Mouse (Mus musculus) induced T-regulatory cell, adult 2 months (primary cell): ENCODE measurements at regions not wholly inside any gene's neighbourhood (a gene's known extent, or its start where the extent isn't known, plus 50 kb on each side); places are given as distances from the start of the nearest gene placed in this dataset.

Source experiments
- DNase-seq: peaks from one replicate; pipeline ENCODE4 v3.0.0-alpha.2; 2012; ENCODE audit warnings: low read depth

DNA sequence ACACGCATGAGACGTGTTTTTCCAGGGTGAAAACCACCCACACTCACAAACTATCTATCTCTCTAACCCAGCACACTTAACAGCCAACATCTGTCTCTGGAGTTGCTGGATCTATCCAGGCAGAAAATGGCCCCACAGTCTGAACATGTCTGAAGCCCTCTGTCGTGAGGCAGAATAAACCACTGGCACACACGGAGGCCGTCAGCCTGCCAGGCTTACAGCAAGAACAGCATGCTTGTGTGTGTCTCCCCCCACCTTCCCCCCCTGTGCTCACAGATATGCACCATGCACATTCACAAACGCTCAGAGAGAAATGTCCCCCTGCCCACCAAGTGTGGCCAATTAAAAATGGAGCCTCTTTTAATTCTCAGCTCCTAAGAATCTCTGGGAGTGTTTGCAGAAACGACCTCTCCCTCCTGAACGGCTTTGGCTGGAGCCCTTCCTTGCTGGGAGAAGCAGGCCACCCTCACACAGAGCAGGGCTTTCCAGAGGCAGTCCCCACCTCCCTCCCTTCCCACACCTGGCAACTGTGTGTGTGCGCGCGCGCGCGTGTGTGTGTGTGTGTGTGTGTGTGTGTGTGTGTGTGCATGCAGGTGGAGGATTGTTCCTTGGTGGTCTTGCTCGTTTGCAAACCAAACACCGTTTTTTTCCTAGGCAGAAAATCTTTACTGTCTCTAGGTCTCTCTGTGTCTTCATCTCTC lies 88.7 kb downstream of the Edn3 start:
- no peak for DNase-seq

DNA sequence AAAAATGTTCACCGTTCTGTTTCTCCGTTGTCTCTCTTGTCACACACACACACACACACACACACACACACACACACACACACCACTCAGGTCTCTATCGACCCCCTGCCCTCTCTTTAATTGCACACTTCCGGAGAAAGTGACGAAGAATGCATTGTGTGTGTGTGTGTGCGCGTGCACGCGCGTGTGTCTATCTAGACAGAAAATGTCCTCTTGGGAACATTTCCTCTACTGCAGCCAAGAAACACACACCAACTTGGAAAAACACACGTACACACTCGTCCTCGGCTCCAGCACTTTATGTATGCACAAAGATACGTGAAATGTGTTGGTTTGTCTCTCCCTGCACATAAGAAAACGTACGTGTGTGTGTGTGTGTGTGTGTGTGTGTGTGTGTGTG lies 90.4 kb downstream of the Edn3 start:
- DNase-seq, result no peak

DNA sequence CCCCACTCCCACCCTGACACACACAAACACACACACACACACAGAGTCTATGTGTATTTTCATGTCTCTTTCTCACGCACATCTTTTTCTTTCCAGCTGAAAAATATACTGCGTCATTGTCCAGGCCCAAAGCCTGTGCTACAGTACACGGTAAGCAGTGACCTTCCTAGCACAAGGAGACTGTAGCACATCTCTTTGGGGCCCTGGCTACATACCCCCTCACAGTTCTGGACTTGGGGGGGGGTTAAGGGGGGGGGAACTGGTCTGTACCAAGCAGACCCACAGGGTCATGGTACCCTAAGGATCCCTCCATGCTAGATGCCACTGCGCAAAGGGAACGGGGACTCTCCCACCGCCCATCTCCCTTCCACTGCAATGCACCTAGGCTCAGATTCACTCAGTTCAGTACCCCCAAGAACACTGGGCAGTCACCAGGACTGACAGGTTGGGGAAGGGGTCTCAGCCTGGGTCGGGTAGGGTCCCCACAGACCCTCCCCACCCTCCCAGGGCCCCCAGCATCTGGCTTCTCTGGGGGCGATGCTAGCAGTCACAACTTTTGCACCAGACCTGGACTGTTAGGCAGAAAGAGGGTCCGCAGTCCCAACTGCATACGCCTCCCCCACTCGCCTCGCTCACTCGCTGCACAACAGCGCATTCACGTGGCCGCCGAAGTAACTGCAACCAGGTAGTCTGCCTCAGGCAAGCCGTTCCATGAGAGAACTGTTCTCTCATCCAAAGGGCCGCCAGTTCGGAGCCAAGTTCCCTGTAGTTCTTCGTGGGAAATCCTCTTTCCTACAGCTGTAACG lies 91.3 kb downstream of the Edn3 start:
- DNase-seq, result peak; percentile 28

DNA sequence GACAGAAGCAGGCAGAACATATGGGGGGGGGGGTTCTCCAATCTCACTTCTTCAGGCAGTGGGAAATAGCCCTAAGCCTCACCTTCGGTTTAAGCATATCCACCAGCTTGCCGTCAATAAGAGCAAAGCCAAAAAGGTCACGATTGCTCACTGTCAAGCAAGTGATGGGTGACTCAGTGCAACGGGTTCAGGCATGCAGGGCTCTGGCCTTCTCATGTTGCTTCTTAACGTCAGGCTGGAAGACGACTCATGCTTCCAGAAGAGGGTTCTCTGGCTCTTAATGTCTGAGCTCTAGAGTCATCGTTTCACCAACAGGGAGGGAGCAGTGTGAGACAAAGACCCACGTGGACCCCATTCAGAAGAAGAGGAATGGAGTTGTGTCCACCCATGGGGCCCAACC lies 93.4 kb downstream of the Edn3 start:
- no peak for DNase-seq

DNA sequence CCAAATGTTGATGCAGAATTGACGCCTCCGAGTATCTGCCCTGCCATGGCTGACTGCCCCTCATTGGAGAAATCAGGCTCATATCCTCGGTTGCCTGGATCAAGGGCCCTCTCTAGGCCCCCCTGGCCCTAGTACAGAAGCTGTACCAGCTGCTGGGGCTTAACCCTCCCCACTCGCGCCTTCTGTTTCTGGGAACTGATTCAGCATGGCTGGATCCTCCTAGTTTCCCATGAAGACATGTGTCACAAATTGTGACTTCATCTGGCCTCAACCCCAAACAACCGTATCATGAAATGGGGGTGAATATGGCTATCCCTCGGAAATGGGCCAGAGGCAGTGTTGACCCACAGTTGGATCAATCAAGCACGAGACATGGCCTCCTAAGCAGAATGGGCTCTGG lies 95.1 kb downstream of the Edn3 start:
- DNase-seq, result no peak

DNA sequence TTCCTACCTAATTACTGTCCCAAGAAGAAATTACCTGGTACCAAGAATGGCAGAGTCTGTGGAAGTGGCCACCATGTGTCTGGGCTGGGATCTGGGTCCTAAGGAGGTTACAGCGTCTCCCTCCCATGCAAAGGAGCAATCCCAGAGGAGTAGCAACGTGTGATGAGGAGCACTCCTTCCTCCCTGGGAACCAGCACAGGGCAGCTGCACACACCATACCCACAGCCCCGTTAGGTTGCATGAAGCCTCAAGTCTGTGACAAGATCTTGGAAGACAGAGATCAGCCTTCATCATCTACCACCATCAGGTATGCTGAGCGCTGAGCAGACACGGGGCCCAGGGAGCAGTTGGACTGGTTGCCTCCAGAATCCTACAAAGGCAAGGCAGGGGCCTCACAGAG lies 95.7 kb downstream of the Edn3 start:
- DNase-seq, result no peak

DNA sequence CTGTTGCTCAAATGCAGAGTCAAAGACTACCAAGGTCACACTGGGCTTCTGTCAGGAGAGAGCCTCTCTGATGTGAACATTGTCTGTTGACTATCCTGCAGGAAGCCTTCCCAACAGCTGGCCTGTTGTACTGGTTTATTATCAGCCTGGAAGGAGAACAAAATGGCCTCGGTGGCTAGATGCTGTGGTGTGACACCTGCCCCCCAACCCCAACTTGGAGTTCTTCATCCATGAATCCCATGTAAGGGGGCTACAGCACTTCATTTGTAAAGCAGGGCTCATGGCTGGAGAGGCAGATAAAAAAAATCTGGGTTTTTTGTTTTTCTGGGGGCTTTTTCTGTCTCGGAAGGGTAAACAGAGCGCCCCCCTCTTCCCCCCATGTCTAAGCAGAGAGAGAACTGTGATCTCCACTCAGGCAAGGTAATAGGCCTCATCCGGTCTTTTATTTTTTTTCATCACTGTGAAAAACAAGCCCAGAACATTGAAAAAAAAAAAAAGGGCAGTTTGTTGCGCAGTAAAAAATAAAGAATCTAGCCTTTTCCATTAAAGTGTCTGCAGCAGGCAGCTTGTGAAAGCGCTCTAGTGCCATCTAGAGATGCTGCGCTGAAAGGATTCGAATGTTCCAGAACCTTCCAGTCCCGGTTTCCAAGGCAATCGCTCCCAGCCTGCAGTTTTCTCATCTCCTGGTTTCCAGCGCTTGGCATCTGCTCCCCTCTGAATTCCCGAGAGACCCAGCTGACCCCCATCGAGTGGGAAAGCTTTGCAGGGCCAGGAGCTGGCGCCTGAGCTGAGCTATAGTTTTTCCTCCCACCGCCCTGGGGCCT lies 97.8 kb downstream of the Edn3 start:
- DNase-seq, result no peak

DNA sequence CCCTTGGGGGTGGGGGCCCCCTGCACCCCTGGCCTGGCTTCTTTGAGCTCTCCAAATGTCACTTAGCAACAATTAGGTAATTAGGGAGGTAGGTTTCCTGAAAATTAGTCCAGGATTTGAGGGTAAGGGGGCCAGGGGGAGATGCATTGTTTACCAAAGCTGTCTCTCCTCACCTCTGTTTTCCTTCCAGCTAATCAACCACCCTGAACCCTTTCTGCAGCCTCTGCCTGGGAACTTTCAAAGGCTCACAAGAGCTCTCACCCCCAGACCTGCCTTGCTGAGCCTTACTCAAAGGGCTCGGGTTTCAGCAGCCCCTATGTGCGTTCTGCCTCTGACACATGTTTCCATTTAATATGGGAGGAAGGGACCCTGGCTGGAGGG lies 98.4 kb downstream of the Edn3 start:
- no peak for DNase-seq

DNA sequence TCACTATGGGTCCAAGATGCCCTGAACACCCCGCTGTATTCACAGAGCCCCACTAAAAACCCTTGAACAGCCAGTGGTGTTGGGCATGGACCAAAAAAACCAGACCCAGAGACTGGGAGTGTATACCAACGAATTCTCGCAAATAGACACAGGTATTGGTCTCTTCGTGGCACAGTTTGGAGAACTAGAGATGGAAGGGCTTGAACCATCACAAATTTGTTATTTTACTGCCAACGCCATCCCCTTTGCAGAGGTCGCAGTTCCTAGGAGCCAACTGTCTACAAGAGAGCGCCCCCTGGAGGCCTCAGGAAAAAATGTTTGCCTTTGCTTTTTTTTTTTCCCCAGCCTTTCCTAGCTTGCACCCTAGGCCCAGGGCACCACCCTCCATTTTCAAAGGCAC lies 99.1 kb downstream of the Edn3 start:
- peak; percentile 53 for DNase-seq

DNA sequence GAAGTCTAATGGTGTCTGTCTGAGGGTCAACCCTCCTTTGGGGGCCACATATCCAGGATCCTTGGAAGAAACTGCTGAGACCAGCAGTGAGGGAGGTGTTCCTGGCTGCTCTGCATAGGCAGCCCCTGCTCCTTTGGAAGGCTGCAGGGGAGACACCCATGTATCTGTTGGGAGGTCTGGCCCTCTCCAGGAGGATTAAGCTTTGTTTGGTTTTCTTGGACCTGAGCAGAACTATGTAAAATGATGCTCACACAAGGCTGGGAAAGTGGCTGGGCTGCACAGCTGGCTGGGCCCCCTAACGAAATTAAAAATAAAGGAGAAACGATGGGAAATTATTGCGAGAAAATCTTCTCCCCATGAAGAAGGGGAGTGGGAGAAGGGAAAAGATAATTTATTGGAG lies 104.2 kb downstream of the Edn3 start:
- no peak for DNase-seq

DNA sequence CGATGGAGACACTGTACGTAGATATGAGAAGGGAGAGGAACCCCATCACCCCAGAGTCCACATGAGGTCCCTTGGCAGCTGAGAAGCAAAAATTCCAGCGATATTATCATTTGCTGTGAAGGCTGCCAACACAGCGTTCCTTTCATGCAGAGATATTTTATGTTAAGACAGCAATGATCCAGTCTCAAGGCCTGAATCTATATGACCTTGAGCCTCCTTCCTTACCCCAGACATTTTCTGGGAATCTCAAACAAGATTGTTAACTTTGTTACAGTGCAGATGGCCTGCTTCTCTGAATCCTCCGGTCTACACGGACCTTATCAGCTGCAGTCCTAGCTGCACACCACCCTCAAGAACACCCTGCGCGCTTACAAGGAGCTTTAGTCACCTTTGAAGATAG lies 106.1 kb downstream of the Edn3 start:
- no peak for DNase-seq

DNA sequence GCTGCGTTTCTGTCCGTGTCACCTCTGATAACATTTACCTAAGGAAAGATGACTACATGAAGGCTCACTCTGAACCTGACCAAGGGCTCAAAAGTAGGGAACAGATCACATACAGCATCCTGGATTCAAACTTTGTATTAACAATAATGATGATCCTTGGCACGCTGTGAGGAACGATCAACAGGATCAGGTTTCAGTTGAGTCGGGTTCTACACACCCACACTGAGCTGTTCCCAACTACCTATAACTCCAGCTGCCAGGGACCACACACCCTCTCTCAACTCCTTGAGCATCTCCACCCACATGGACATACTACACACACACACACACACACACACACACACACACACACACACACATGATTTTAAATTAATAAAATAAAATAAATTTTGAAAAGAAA lies 107.0 kb downstream of the Edn3 start:
- DNase-seq, result no peak

DNA sequence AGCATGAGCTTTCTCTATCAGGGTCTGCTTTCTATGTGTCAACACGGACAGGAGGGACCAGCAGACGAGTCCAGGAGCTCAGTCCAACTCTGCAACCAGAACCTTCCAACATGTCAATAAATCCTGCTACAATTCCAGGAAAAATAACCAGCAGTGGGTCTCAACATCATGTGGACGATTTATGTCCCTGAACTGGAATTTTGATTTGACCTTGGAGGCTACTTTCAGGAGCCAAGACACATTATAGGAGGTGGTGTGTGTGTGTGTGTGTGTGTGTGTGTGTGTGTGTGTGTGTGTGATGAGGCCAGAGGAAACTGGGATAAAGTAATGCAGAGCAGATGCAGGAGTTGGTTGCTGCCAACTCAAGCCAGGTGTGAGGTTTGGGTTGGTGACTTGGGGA lies 107.8 kb downstream of the Edn3 start:
- no peak for DNase-seq

DNA sequence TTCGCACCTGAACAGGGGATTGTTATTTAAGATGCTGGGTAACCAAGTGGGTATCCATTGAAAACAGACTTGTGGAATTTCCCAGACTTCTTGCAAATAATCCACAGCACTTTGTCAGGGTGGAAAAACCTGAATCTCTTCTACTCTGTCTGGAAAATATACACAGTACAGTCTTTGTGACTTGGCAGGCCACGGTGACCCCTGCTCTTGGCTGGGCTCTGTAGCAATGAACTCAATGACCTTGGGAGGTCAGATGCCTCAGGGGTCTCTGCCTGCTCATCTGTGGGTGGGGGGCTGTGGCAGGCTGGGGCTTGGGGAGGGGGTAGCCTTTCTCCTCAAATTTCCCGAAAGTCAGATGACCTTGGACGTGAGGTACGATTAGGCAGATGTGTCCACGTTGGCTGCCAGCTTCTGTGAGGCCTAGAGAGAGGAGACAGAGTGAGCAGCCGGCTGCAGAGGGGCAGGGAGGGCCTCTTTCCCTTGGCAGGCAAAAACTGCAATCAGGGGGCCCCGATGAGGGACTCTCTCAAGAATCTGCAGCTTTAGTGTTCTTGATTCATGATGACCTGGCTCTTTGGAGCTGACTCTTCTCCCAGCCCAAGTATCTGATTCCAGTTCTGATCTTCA lies 108.4 kb downstream of the Edn3 start:
- DNase-seq, result no peak

DNA sequence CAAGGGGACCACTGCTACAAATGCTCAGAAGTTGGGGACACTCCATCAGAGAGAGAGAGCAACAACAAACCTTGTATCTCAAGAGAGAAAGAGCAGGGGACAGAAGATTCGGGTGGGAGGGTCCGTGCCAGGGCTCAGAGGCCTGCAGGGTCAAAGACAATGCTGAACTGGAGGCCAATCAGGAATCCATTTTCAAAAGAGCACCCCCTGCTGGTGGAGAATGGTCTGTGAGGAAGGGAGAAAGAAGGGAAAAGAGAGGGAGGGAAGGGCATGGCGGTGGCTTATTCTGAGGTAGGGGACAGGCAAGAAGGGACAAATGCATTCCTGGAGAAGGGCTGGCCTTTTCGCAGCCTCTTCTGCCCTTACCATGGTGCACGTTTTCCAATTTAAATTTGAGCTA lies 109.9 kb downstream of the Edn3 start:
- DNase-seq, result peak; percentile 49

DNA sequence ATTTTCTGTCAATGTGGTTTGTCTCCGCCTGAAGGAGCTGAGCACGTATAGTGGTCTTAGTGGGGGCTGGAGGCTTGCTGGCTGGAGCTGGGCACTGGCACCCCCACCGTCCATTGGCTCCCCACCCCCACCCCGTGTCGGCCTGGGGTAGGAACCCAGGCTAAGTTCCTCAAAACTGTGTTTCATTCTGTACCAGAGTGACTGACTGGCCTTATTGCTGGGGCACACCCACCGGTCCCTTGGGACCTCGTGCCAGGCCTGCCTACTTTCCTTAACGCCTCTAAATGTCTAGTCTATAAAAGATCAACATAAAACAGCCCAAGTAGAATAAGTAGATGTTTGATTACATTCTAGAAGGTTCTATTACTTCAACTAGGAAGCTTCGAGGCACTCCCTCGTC lies 110.8 kb downstream of the Edn3 start:
- DNase-seq, result no peak

DNA sequence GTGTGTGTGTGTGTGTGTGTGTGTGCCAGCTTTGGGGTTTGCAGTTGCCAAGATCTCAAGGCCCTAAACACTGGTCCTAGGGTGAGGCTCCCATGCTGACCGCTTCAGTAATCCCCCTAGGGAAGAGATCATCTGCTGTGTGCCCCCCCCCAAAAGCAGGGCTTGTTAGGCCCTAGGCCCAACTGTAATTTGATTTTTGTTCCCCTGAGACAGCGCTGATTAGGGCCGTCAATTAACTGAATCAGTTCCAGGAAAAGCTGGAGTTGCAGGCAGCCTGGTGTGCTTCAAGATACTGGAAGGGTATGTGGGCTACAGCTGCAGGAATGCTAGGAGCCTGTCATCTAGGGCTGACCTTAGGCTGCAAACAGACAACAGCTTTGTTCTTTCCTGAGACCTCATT lies 111.4 kb downstream of the Edn3 start:
- DNase-seq, result no peak

DNA sequence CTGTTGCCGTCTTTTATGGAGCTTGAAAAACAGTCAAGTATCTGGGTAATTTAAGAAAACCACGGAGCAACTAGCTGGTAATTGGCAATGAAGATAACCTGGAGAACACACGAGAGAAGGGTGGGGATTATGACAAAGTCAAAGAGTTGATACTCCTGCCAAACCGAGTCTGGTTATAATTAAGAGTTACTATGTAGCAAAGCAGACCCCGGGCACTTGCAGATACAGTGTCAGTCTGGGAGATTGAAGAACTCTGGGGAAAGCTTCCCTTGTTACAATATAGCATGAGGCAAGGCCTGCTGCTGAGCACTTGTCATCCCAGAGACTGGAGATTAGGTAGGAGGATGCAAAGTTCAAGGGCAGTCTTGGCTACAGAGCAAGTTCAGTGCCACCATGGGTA lies 116.5 kb downstream of the Edn3 start:
- DNase-seq, result no peak

DNA sequence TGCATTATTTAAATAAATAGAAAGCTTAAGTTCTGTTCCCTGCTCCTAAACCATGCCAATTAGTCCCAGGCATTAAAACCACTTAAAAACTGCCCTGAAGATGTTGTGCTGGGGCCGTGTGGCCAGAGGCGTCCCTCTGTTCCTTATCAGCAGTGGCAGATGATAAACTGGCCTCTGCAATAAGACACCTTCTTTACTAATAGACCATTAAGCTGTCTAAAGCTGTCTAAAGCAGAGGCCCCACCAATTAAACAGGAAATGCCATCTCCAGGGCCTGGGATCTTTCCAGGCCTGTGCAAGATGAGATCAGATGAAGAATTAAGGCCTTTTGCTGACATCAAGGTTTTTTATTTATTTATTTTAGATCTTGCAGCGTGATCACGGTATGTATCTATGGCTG lies 118.6 kb downstream of the Edn3 start:
- no peak for DNase-seq

DNA sequence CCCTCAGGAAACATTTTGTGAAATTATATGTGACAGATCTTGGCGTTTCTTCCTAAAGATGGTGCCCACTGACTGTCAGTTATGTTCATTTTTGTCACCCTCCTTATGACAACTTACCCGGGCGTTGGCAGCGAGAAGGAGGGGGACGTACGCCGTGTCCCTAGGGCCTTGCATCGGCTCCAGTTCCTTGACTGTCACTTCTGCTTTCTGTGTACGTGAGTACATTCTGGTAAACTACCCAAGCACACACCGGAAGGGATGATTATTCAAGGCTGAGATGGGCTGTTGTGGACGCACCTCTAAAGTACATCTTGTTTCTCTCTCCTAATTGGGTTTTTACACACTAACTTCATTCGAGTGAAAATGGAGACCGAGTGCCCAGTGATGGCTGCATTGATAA lies 120.2 kb downstream of the Edn3 start:
- no peak for DNase-seq

DNA sequence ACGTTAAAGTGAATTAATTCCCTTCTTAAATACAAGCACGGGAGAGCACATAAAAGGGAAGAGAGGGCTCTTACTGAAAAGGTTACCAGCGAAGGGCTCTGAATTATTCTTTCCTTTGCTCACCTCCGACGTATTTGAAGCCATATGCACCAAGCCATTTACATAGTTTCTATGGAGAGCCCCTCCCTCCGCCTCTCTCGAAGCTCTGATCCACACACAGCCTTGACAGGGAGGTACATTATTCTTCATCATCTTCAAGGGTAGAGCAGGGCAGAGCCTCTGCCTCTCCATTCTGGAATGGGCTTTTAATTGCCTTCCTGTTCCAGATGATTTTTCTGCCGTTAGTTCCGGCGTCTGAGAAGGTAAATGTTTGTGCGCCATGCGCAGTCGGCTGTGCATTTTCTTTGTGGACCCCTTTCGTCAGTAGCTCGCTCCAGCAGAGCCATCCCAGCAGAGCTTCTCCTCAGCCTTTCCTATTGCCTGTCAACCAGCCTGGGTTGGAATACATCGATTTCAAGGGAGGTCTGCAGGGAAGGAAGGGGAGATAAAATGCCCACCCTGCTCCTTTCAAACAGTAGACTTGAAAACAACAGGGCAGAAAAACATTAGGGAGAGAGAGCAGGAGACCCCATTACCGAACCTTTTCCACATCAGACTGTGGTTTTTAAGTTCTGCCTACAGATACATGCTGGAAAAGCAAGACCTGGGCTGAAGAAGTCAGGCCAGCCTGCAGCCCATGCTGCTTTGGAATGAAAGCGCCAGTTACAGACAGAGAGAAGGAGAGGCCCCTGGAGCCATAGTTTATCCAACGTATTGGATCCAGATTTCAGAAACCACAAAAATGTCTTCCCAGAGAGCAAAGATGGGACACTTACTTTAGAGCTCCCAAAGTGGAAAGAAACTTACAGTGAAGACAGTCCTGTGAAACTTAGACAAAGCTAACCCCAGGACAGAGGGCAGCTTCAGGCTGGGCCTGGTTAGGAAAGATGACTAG lies 124.1 kb downstream of the Edn3 start:
- no peak for DNase-seq
